Mouse (Mus musculus) lung, postnatal 0 days (tissue): ENCODE data around the gene Cfap99.

Experiments
- CTCF ChIP-seq: IDR thresholded peaks from 2 replicates; pipeline ENCODE4 v1.5.1; 2016; ENCODE audit warnings: antibody characterized with exemption, mild to moderate bottlenecking
- EP300 ChIP-seq: IDR thresholded peaks from 2 replicates; pipeline ENCODE4 v1.6.1; 2016; ENCODE audit warnings: antibody characterized with exemption, mild to moderate bottlenecking, control low read depth

GRCm38 (mm10) chr5:34334081-34334480 is 45.7 kb downstream of the Cfap99 start:
- TF ChIP-seq CTCF, result no peak
- TF ChIP-seq EP300, result no peak
